Mouse (Mus musculus): ENCODE measurements around the gene Cyp11a1.

- TF ChIP-seq CTCF (IDR thresholded peaks at IDR 0.05; ENCODE audit: control insufficient read depth, insufficient read depth, insufficient read length), result no peak
- TF ChIP-seq MYOG (IDR thresholded peaks at IDR 0.05; ENCODE audit: control insufficient read depth, extremely low read depth, insufficient read length), result no peak
- no peak for TF ChIP-seq FOSL1 (IDR thresholded peaks at IDR 0.05; ENCODE audit: insufficient read depth, low read length, poor library complexity, severe bottlenecking)
- no peak for TF ChIP-seq MAX (IDR thresholded peaks at IDR 0.05)
- TF ChIP-seq USF1 (IDR thresholded peaks at IDR 0.05; ENCODE audit: low read depth), result no peak
- TF ChIP-seq CEBPB (IDR thresholded peaks at IDR 0.05; ENCODE audit: low read depth), result no peak
- no peak for TF ChIP-seq MYOD1 (IDR thresholded peaks at IDR 0.05; ENCODE audit: control insufficient read depth, insufficient read length, low read depth)
These were observed 40.9 kb downstream of the Cyp11a1 start for GRCm38 (mm10) chr9:58047061-58047460.

Measured in C2C12 (cell line).